In genomic region chr14:37361896-37362295, GRCm38 (mm10) we compare ENCODE assay signal across 13 mouse cellular contexts.
"Had no signal": no experiment of that assay in that cellular context is flagged by ENCODE, and none has a peak within 500 bp of the region (broad histone marks: within the 10 kb centered on the region; RNA-seq: fewer than 3 reads in every experiment).

No protein-coding gene starts in this region.

- DNase-seq: gastrocnemius, postnatal 14 days; gastrocnemius, postnatal 36 days; heart, adult 18-20 months; heart, postnatal 14 days; heart, postnatal 36 days; kidney, adult 11 months; kidney, adult 2 months; kidney, adult 9 months; kidney, postnatal 14 days; kidney, postnatal 36 days; layer of hippocampus, adult 9-11 months; layer of hippocampus, postnatal 36 days; left cerebral cortex, postnatal 4 days had no signal
